Mouse (Mus musculus) Patski (cell line): ENCODE data around the gene Gm49661. TPM values are rescaled to one million over a fixed set of nuclear protein-coding genes. Genes with fewer than 3 reads are reported as not detected.

Experiments used
- ATAC-seq: fragments of 100-300 bp; one replicate; pipeline ENCODE4 v1.8.0; 2021
- CTCF ChIA-PET: fragments of 350-600 bp; sonication (Branson Sonifier 250); formaldehyde crosslinking; loops from one replicate; lab custom pipeline; 2022; ENCODE audit warnings: inconsistent platforms; lab: Charles Lee
- POLR2A ChIA-PET: fragments of 350-600 bp; sonication (Branson Sonifier 250); formaldehyde crosslinking; loops from one replicate; lab custom pipeline; 2022; ENCODE audit warnings: antibody characterized with exemption, inconsistent platforms; lab: Charles Lee
- DNase-seq: peaks from one replicate; pipeline ENCODE4 v3.0.0-alpha.2; 2011; ENCODE audit warnings: low read depth, low spot score
- H3K27me3 ChIP-seq: fragments of 371-371 bp; one replicate; pipeline ENCODE4 v1.5.1; 2021
- CTCF ChIP-seq: fragments of 100-300 bp; IDR thresholded peaks from one replicate; pipeline ENCODE4 v1.5.1; 2021
- in situ Hi-C: fragments of 300-500 bp; cut with MboI; formaldehyde crosslinking; loops from 3 replicates; pipeline ENCODE4 v1.11.1; 2018; ENCODE audit warnings: low pct_unique_long_range_greater_than_20kb, mixed read lengths
- polyA plus RNA-seq: library from polyadenylated mRNA; unstranded; gene quantifications from one replicate; pipeline ENCODE4 v1.2.3, GENCODE M21; 2021

Gm49661 gene
- polyA plus RNA-seq, 1 experiment from 2014 or later = 6.4 TPM

GRCm38 (mm10) chr8:84952612-84953255 is 16.5 kb downstream of the Gm49661 start:
- CTCF ChIA-PET = interaction anchor here (1.2 kb wide), 1 partner anchor 44 kb away, joined by 3 read pairs; no protein-coding TSS in a partner anchor
- POLR2A ChIA-PET = no interaction called here

GRCm38 (mm10) chr8:84949753-84950152 is 19.5 kb downstream of the Gm49661 start:
- in situ Hi-C loops = no loop called here
- ChIA-PET POLR2A (interaction anchor here (0.6 kb wide), 1 partner anchor 115 kb away, joined by 5 read pairs; no protein-coding TSS in a partner anchor), CTCF (interaction anchor here (1.2 kb wide), 1 partner anchor 25 kb away, joined by 3 read pairs; no protein-coding TSS in a partner anchor)
- TF ChIP-seq CTCF = no peak
- ATAC-seq (no peak), DNase-seq (no peak)
- peaks cover 56% of the 10 kb centered on the region for H3K27me3 ChIP-seq

More at GRCm38 (mm10) chr8:84952612-84953255, 16.5 kb downstream of the Gm49661 start:
- DNase-seq = no peak
- ATAC-seq = no peak
- in situ Hi-C loops = no loop called here
- peaks cover 30% of the 10 kb centered on the region for H3K27me3 ChIP-seq
- no peak for TF ChIP-seq CTCF

GRCm38 (mm10) chr8:84947241-84947545 is 22.0 kb downstream of the Gm49661 start:
- no peak for ATAC-seq
- CTCF ChIA-PET = no interaction called here
- POLR2A ChIA-PET = no interaction called here

DNA sequence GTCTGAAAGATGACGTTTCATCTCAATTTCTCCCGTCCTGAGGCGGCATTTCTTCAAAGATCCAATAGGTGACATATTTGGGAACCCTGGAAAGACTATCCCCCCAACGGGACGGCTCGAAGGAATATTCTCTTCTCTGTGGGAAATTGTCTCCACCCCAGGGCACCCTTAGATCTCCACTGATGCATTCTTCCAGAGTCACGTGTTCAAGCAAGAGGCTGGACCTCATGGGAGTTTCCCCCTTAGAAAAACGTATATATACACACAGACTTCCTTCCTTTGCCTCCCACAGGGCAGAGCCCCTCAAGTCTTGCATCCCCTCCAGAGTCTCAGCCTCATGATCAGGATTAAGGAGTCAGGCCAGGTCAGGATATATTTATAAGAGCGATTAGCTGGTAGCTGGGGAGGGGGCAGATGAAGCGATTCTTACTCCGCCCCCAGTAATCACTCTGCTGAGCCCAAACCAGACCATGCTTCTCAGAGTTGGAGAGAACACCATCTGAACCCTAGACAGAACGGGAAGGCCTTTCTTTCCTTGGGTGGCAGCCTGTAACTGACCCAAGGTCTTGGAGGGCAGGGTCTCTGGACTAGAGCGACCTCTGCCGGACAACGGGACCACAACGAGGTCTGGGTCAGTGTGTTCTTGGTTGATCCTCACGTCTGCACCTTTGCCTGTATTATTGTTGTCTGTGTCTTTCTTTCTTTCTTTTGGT is 22.5 kb downstream of the Gm49661 start, which contains the start of gene Rtbdn:
Gene Rtbdn (plus strand): TSS at position 464 of the 713 bp plus-strand sequence.
- CTCF ChIA-PET = no interaction called here
- no peak for ATAC-seq
- in situ Hi-C loops = no loop called here
- DNase-seq = no peak
- peaks cover 59% of the 10 kb centered on the region for H3K27me3 ChIP-seq
- POLR2A ChIA-PET = no interaction called here
- TF ChIP-seq CTCF = peak; percentile 48

More at GRCm38 (mm10) chr8:84947241-84947545, 22.0 kb downstream of the Gm49661 start:
- H3K27me3 ChIP-seq = peaks cover 64% of the 10 kb centered on the region
- DNase-seq = no peak
- peak; percentile 11 for TF ChIP-seq CTCF
- in situ Hi-C loops = no loop called here

DNA sequence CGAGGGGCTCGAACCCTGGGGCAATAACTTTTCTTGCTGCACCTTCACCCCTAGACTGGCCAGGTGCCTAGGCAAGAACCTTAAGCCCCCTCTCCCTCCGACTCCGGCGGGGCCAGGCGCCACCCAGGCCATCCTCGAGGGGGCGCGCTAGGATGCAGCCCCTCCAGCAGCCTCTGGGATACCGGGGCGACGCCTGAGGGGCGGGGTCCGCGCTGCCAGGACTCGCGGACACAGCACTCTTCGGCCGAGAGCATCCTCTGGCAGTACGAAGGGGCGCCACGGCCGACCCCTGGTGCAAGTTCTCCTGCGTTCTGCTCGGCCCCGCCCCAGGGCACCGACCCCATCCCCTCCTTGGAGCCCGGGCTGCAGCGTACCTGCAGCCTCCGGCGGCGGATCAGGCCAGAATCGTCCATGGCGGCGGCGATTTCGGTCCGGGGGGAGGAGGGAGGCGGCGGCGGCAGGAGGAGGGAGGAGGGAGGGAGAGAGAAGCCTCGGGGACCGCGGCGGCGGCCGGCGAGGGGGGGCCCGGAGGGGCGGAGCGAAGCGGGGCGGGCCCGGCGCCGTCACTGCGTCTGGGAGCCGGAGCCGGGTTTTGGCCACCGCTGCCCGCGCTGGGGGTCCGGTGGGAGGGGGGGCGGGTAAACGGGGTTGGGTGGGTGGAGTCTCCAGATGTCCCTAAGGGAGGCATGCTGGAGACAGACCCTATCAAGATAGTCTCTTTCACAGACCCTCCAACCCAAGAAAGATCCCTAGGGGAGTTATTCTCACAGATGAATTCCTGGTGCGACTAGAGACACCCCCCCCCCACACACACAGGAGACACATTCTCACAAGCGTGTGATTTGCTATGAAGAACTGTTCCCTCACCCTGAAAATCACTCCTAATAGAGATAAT is 23.4 kb downstream of the Gm49661 start:
- DNase-seq (no peak), ATAC-seq (peak; percentile 15)
- TF ChIP-seq CTCF = peak; percentile 62
- CTCF ChIA-PET = interaction anchor here (1.1 to 1.2 kb wide), 2 partner anchors 18 to 52 kb away, joined by 3 read pairs; no protein-coding TSS in a partner anchor
- POLR2A ChIA-PET = no interaction called here
- H3K27me3 ChIP-seq = peaks cover 63% of the 10 kb centered on the region
- in situ Hi-C loops = no loop called here

GRCm38 (mm10) chr8:84945235-84945632 is 24.0 kb downstream of the Gm49661 start:
- ATAC-seq (no peak), DNase-seq (no peak)
- H3K27me3 ChIP-seq = peaks cover 64% of the 10 kb centered on the region
- POLR2A ChIA-PET = no interaction called here
- in situ Hi-C loops = no loop called here
- CTCF ChIA-PET = interaction anchor here (1.1 to 1.4 kb wide), 3 partner anchors 17 to 53 kb away, joined by 3 read pairs; no protein-coding TSS in a partner anchor
- no peak for TF ChIP-seq CTCF

- DNase-seq = no peak
- ATAC-seq = no peak
- ChIA-PET CTCF (interaction anchor here (1.1 to 1.4 kb wide), 4 partner anchors 17 to 53 kb away, joined by 3 read pairs; no protein-coding TSS in a partner anchor), POLR2A (no interaction called here)
- TF ChIP-seq CTCF = no peak
- in situ Hi-C loops = no loop called here
- H3K27me3 ChIP-seq = peaks cover 59% of the 10 kb centered on the region
Observed at GRCm38 (mm10) chr8:84944478-84945160, 24.6 kb downstream of the Gm49661 start.

GRCm38 (mm10) chr8:84943699-84944098 is 25.5 kb downstream of the Gm49661 start:
- H3K27me3 ChIP-seq = peaks cover 62% of the 10 kb centered on the region
- no peak for DNase-seq
- no peak for ATAC-seq
- TF ChIP-seq CTCF = no peak
- POLR2A ChIA-PET = no interaction called here
- CTCF ChIA-PET = interaction anchor here (1.3 to 1.4 kb wide), 2 partner anchors 31 to 46 kb away, joined by 3 read pairs; no protein-coding TSS in a partner anchor
- in situ Hi-C loops = no loop called here

- no peak for TF ChIP-seq CTCF
- H3K27me3 ChIP-seq = peaks cover 50% of the 10 kb centered on the region
- DNase-seq (no peak), ATAC-seq (no peak)
- ChIA-PET CTCF (interaction anchor here (2.0 kb wide), 1 partner anchor 8 kb away, joined by 5 read pairs; no protein-coding TSS in a partner anchor), POLR2A (no interaction called here)
- in situ Hi-C loops = no loop called here
Observed at GRCm38 (mm10) chr8:84937620-84938485, 31.4 kb downstream of the Gm49661 start.
